Mouse (Mus musculus): ENCODE results near the gene Erg. TPM values are rescaled to one million over a fixed set of nuclear protein-coding genes. Genes with fewer than 3 reads are reported as not detected.

The Erg gene
- total RNA-seq (2023): 0.30 TPM

DNA sequence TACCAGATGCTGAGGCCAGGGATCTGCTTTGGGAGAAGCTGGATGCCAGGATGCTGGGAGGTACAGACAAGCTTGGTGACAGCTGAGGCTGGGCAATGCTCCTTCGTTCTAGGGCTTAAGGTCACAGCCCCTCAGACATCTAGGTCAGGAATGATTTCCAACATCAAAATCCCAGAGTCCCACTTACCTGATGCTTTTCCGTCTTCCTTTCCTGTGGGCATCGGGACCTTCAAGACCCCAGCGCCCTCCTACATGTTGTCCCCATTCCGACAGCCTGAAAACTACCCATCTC, at the start of gene Erg:
Gene Erg (minus strand): TSS at position 283 of the 292 bp plus-strand sequence.

Other genes starting within 250 kb of the Erg start
- gene Ets2, start 115.5 kb upstream of the Erg start, total RNA-seq (2023): 366 TPM